Mouse (Mus musculus) erythroblast, adult 5-6 weeks (primary cell): ENCODE measurements at regions not wholly inside any gene's neighbourhood (a gene's known extent, or its start where the extent isn't known, plus 50 kb on each side); places are given as distances from the start of the nearest gene placed in this dataset.

Experiments
- ATAC-seq: replicated peaks from 2 replicates; pipeline ENCODE4 v1.8.0; 2016; ENCODE audit warnings: moderate number of reproducible peaks, mild to moderate bottlenecking, moderate TSS enrichment, inconsistent platforms; ENCODE audit not compliant: poor library complexity, low FRiP score, severe bottlenecking

DNA sequence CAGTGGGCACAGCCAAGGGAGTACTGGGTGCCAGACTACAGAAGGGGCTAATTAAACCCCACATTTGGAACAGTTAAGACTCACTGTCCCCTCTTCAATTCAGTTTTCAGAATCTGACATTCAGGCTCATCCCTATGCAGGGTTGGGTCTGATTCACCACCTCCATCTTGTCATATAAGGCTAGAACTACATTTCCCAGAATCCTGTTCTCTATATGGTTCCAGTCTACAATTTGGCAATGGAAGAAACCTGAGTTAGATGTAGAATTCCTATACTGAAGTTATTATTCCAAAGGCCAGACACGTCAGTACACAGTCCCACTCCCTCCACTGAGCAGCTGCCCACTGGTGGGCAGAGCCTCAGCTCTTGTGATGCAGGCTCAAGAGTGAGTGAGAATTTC, 99.4 kb upstream of the Klf14 start:
- ATAC-seq = no peak

DNA sequence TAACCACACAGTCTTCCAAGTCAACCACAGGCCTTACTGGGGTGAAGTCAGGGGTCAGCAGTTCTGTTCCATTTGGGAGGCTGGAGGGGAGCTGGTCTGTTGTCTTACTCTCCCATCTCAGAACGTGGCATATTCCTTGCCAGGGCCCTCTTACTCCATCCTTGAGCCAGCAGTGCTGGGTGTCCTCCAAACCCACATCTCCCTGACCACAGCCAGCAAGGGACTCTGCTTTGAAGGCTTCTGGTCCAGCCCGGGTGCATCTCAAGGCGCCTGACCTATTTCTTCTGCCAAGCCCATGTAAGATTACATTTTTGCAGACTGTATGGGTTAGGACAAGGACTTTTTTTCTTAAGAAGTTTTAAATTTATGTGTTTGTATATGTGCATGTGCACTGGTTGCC, 100.1 kb upstream of the Klf14 start:
- no peak for ATAC-seq

DNA sequence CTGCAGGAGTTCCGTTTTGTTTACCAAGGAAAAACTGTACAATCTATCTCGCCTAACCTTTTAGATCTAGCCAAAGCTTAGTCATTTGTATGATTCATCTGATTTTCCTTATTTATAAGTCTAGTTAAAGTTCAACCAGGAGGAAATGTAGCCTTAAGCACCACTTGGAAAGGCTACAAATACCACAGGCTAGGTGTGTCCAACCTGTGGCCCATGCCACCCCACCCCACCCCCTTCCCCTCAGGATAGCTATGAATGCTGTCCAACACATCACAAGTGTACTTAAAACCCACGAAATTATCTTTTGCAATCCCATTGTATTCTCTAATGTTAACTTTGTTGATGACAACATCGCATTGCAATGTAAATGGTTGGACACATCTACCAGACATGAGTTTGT, 102.9 kb upstream of the Klf14 start:
- ATAC-seq = no peak

DNA sequence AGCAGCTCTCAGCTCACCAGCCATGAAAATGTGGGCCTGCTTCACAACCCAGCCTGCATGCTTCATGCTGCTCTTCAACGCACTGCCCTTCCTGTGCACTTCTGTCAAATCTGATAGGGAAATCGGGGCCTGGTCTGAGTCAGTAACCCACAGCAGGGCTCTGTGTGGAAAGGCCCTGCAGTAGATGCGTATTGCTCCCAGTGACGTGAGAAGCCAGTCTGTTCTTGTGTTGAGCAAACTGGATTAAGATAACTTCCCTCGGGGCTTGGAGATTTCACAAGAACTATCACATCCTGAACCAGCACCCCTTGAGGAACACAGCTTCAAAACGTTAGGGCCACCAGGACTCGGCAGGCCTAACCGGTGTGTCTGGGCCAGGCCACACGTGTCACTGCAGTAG, 106.5 kb upstream of the Klf14 start:
- ATAC-seq = no peak

DNA sequence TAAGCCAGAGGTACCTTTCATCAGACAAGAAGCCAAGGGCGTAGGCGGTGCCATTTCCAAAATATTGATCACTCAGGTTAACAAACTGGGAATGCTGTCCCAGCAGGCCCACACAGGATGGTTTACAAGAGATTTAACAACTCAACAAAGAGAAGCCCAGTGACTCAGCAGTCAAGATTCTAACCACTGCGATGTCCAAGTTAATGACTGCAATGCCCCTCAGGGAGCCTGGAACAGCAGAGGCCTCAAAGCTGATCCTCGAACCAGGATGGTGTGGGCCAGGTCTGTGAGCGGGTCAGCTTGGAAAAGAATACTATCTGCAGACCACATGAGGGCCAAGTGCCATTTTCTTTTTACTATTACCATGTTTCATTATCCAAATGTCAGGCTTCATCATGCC, 108.0 kb upstream of the Klf14 start:
- ATAC-seq = no peak

GRCm38 (mm10) chr6:31067453-31067852, 108.6 kb upstream of the Klf14 start:
- ATAC-seq = no peak

DNA sequence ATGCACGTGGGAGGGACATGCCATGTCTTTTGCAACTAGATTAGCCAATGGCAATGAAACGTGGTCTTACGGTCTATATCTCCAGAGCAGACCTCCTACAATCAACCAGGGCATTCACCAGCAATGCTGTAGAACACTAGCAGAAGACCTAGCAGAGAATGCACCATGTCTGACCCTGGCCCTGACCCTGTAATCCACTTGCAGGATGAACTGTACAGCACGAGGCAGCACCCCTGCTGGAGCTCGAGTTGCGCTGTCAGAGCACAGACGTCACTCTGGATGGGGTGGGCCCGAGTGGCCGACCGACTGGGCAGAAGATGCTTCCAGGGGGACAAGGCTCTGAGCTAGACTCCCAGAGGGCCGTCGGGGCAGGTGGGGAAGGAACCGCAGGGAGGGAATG, 110.4 kb upstream of the Klf14 start:
- ATAC-seq = no peak

- ATAC-seq = no peak
These were observed 111.7 kb upstream of the Klf14 start for GRCm38 (mm10) chr6:31070537-31070936.

GRCm38 (mm10) chr6:31070966-31071365, 112.1 kb upstream of the Klf14 start:
- ATAC-seq = no peak

DNA sequence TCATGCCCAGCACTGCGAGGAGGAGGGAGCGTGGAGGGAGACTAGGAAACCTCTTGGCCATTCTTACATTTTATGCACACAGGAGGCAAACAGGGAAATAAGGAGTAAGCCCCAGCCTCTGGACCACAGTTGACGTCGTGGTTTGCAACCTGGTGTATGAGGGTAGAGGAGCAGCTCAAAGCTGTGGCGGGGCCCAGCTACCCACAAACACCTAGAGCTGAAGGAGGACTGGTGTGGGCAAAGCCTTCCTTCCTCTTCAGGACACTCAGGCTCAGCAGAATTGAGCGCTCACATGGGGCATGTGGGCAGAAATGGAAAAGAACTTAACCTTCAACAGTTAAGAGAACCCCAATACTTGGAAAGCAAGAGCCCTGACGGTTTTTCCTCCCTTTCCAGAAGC, 113.2 kb upstream of the Klf14 start:
- ATAC-seq = no peak

GRCm38 (mm10) chr6:31072559-31072958, 113.7 kb upstream of the Klf14 start:
- no peak for ATAC-seq

DNA sequence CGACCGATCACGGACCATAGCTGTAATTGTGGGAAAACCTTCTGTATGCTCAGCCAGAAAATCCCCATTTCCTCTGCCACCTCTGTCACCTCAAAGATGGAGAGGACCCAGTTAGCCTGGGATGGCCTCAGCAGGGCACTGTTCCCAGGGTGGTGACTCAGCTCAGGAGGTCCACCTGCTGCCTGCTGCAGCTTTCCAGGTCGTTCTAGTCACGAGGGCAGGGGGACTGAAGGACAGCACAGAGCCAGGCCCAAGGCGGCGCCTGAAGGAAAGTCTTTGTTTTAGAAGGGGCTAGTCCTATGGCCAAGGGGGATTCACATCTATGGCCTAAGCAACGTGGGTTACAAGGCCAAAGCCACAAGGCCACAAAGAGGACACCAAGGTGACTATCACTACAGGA, 114.5 kb upstream of the Klf14 start:
- ATAC-seq = no peak

DNA sequence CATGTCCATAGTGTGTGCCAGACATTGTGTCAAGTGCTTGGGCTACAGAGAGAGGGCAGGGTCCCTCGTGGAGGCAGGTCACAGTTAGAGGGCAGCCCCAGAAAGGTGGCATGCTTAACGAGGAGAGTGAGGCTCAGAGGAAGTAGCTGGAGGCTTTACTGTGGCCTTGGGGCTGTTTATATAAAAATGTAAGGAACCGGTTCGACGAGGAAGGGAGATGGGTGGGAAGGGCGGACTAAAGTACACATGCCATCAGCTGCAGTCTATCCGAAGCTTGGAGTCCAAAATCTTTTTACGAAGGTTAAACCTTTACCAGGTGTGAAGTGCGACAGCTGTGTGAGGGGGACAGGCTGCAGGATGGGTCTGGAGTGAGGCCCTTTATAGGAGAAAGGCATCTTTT, 115.5 kb upstream of the Klf14 start:
- ATAC-seq = no peak

DNA sequence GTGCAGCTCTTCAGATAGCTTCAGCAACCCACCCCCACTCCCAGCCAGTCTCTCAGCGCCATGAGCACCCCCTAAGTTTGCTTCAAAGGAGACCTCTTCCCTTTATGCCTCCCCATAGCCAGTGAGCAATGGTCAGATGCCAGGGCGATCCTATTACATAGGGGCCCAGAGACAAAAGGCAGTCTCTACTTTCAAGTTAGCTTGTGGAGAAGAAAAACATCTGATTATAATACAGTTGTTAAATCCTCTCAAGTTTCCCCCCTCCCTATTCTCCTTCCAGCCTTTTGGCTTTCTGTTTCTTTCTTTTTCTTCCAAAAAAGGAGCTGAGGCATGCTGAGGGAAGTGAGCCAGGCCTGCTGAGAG, 116.3 kb upstream of the Klf14 start:
- ATAC-seq = no peak

GRCm38 (mm10) chr6:31075572-31076477, 116.9 kb upstream of the Klf14 start:
- ATAC-seq = peak; percentile 74

DNA sequence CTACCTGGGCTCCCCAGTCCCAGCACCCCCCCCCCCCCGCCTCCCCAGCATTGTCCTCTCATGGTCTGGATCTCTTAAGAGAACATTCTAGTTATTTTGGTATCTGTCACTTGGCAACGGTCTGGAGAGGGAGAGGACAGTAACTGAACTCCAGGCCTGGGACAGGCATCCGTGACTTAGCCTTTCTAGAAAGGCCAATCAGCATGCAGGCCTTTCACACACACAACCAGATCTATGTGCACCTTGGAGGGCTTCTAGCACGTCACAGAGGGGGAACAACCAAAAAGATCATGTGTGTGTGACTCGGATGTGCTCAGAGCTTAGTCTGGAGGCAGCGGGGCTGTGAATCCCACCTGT, 117.6 kb upstream of the Klf14 start:
- no peak for ATAC-seq

GRCm38 (mm10) chr6:31077216-31077615, 118.3 kb upstream of the Klf14 start:
- ATAC-seq = no peak

DNA sequence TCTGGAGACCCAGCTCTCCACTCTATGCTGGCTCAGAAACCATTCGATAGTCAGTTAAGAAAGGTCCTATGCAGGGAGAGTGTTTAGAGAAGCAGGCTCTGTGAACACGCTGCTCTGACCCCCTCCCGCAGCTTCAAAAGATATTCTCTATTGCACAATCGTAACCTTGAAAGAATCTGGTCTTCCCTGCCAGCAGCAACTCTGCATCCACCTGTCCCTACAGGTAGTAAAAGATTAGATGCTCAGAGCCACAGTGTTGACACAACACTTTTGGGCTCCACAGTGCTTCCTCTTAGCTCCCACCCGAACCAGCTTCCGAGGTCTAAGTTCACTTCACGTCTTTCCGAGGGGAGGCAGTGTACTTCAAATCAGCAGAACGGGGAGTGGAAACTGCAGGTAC, 118.9 kb upstream of the Klf14 start:
- ATAC-seq = no peak

- ATAC-seq = no peak
These were observed 119.5 kb upstream of the Klf14 start for GRCm38 (mm10) chr6:31078413-31078812.

GRCm38 (mm10) chr6:31079586-31080259, 120.8 kb upstream of the Klf14 start:
- ATAC-seq = no peak

DNA sequence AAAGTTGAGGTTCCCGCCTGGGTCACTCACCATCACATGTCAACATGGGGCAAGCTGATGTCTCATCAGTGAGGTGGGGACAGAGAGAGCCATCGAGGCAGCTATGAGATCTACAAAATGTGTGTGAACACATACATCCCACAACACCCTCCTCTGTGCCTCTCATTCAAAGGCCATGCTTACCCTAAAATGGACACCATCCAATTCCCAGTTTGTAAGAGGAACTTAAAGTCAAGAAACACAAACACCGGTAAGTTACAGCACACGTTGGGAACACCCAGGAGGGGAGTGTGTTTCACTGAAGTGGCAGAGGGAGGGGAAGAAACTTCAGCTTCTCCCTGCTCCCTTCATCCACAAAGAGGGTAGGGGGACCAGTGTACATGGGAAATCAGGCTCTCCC, 121.4 kb upstream of the Klf14 start:
- ATAC-seq = no peak

DNA sequence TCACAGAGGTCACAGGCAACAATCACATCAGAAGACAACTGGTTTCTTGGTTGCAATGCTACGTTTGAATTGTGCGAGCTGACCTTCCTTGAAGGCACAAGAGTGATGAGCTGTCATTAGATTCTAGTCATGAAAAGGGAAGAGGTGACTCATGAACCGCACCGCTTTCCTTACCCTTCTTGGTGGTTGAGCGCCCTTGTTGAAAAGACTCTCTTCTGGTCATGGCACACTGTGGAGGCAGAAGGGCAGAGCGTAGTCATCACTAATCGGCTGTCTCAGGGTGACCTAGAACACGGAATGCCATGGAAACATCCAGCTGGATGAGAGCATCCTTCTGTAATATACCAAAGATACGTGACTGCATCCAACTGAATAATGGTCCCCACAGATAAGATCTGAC, 121.8 kb upstream of the Klf14 start:
- ATAC-seq = no peak
